Mouse (Mus musculus): ENCODE measurements around the gene Ip6k1. TPM values are rescaled to one million over a fixed set of nuclear protein-coding genes. Genes with fewer than 3 reads are reported as not detected.

The Ip6k1 gene
- 59.6 TPM for polyA plus RNA-seq (2017; shearing (Covaris generic))

DNA sequence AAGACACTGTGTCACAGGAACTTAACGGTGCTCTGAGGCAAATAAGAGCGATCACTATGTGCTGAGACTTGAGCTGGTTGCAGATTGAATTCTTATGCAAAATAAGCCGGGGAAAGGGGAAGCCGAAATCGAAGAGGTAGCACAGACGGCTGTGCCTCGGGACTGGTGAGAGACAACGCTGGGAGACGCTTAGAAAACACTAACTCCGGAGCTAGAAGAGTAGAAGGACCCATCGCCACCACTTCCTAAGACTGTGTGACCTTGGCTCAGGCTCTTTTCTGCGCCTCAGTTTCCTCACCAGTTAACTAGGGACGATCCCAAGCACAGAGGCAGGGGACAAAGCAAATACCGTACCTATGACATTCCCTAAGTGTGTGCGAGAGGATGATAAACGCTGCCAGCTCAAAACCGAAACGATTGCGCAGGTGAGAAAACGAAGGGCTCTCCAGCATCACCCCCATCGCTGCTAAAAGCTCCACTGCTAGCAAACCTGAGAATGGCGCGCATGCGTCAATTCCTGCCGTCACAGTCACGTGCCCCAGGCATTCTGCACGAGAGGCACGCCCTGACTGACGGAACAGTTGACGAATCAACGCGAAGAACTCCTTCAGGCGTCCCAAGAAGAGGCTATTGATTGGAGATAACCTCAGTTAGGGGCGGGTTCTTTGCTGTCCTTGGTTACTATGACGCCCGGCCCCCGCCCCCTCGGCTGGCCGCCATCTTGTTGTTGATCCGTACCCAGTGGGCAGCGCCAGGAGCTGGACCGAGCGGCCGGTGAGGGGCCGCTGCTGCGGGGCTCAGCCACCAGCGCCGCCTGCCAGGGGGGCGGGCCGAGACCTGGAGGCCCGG, at the start of gene Ip6k1:
Gene Ip6k1 (plus strand): TSS at position 580 of the 849 bp plus-strand sequence.

GRCm38 (mm10) chr9:107975399-107976386, 26.6 kb upstream of the Ip6k1 start, which contains the start of gene Uba7:
Gene Uba7 (plus strand): TSS chr9:107975505.

DNA sequence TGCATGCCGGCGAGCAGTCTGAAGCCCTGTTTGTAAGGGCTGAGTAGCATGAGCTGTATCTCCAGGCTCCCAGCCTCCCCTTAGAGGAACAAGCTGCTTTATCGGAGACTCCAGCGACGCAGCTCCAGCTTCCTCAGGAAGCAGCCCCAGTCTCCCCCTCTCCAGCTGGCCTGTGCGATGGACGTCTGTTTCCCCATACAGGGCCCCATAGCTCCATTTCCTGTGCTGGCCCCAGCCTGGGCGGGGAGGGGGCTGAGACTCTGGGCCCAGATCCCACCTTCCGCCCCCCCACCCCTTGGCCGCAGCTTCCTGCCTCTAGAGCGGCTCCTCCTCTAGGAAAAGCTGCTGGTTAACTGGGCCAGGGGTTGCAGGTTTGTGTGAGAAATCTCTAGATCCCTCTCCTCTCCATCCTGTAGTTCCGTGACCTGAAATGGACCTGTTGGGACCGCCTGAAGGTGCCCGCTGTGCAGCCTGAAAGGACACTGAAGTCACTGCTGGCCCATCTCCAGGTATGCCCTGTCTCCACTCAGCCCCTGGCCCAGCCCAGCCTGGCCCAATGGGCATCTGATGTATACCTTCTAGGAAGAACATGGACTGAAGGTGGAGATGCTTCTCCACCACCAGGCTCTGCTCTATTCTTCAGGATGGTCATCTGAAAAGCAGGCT, 19.5 kb upstream of the Ip6k1 start, which contains the start of gene Gm20661:
Gene Gm20661 (plus strand): TSS at position 378 of the 666 bp plus-strand sequence.

GRCm38 (mm10) chr9:107985131-107986119, 16.9 kb upstream of the Ip6k1 start, which contains the start of gene Inka1:
Gene Inka1 (minus strand): TSS chr9:107985879.

DNA sequence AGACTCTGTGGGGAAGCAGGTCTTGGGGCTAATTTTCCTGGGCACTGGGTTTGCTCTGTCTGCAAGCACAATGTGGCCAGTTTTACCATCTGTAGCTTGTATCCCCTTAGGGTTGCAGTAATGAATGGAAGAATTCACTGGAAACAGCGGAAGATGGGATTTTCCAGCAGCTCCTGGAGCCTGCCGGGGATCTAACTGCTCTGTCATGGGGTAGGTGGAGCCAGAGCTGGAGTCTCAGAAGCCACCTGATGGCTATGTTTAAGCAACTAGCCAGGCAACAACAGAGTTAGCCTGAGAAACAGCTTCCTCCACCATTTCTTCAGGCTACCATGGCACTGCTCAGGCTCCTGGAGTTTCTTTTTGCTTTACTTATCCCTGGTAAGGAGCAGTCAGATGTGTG, 10.1 kb upstream of the Ip6k1 start, which contains the start of gene Cdhr4:
Gene Cdhr4 (plus strand): TSS at position 301 of the 400 bp plus-strand sequence.

GRCm38 (mm10) chr9:107996049-107996448, 6.3 kb upstream of the Ip6k1 start, which contains the start of gene Gm20662:
Gene Gm20662 (plus strand): TSS chr9:107996349.

GRCm38 (mm10) chr9:108049016-108049455, 46.7 kb downstream of the Ip6k1 start, which contains the start of gene Gmppb:
Gene Gmppb (plus strand): TSS chr9:108049242.

DNA sequence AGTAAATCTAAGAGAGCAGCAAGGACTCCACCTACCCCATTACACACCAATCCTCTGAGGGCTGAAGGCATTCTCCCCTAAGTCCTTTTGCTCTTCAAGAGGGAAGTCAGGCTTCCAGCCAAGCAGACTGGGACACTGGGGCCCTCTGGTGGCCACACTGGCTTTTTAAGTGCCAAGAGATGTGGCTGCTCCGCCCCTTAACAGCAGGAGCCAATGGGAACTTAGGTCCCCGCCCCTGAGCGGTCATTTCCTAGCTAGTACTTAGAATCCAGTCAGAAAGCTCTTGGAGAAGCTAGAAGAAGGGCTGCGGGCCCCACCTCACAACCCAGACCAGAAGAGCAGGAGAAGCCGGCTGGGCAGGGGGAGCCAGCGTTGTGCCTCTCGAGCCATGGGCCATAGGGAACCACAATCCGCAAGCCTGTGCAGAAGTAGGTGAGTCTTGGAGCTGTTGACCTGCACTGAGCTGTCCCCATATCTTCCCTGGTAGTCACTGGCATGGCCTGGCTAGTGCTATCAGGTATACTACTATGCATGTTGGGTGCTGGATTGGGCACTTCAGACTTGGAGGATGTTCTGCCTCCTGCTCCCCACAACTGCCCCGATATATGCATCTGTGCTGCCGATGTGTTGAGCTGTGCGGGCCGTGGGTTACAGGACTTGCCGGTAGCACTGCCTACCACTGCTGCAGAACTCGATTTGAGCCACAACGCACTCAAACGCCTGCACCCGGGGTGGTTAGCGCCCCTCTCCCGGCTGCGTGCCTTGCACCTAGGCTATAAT, 50.8 kb downstream of the Ip6k1 start, which contains the start of gene Amigo3:
Gene Amigo3 (plus strand): TSS at position 275 of the 780 bp plus-strand sequence.

DNA sequence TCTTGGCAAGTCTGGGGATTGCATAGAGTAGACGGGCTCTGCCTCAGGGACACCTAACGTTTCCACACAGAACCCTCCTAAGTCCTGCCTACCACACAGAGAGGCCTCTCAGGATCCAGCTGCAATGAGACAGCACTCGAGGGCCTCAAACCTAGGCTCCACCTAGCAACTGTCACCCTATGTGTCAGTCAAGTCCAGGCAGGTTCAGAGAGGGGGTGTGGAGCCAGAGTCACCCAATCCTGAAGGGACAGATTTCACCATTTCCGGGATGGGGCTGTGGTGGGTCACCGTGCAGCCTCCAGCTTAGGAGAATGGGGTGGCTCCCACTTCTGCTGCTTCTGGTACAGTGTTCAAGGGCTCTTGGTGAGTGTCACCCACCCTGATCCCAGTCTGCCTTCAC, 77.9 kb downstream of the Ip6k1 start, which contains the start of gene Mst1:
Gene Mst1 (plus strand): TSS at position 269 of the 400 bp plus-strand sequence.

GRCm38 (mm10) chr9:108082988-108083431, 80.7 kb downstream of the Ip6k1 start, which contains the start of gene Rnf123:
Gene Rnf123 (minus strand): TSS chr9:108083346.

GRCm38 (mm10) chr9:108094184-108094941, 92.1 kb downstream of the Ip6k1 start, which contains the start of gene Apeh:
Gene Apeh (minus strand): TSS chr9:108094606.

Other genes starting within 250 kb of the Ip6k1 start
- 336 TPM for gene Rbm5, start 231.5 kb upstream of the Ip6k1 start, polyA plus RNA-seq (2017; shearing (Covaris generic))
- 128 TPM for gene Rbm6, start 129.3 kb upstream of the Ip6k1 start, polyA plus RNA-seq (2017; shearing (Covaris generic))
- gene Mon1a, start 114.3 kb upstream of the Ip6k1 start, polyA plus RNA-seq (2017; shearing (Covaris generic)), result 15.9 TPM
- gene Mst1r, start 95.6 kb upstream of the Ip6k1 start, polyA plus RNA-seq (2017; shearing (Covaris generic)), result not detected
- not detected for gene Actl11, start 74.0 kb upstream of the Ip6k1 start, polyA plus RNA-seq (2017; shearing (Covaris generic))
- gene Camkv, start 66.8 kb upstream of the Ip6k1 start, polyA plus RNA-seq (2017; shearing (Covaris generic)), result not detected
- gene Traip, start 52.4 kb upstream of the Ip6k1 start, polyA plus RNA-seq (2017; shearing (Covaris generic)), result 4.0 TPM
- gene Uba7, start 27.0 kb upstream of the Ip6k1 start, polyA plus RNA-seq (2017; shearing (Covaris generic)), result 343 TPM
- not detected for gene Gm20661, start 19.4 kb upstream of the Ip6k1 start, polyA plus RNA-seq (2017; shearing (Covaris generic))
- 2.0 TPM for gene Inka1, start 16.6 kb upstream of the Ip6k1 start, polyA plus RNA-seq (2017; shearing (Covaris generic))
- gene Cdhr4, start 10.0 kb upstream of the Ip6k1 start, polyA plus RNA-seq (2017; shearing (Covaris generic)), result 0.42 TPM
- gene Gm20662, start 6.2 kb upstream of the Ip6k1 start, polyA plus RNA-seq (2017; shearing (Covaris generic)), result not detected
- 40.5 TPM for gene Gmppb, start 46.7 kb downstream of the Ip6k1 start, polyA plus RNA-seq (2017; shearing (Covaris generic))
- 3.9 TPM for gene Amigo3, start 50.7 kb downstream of the Ip6k1 start, polyA plus RNA-seq (2017; shearing (Covaris generic))
- 2.1 TPM for gene Mst1, start 77.9 kb downstream of the Ip6k1 start, polyA plus RNA-seq (2017; shearing (Covaris generic))
- 172 TPM for gene Rnf123, start 80.8 kb downstream of the Ip6k1 start, polyA plus RNA-seq (2017; shearing (Covaris generic))
- 108 TPM for gene Apeh, start 92.1 kb downstream of the Ip6k1 start, polyA plus RNA-seq (2017; shearing (Covaris generic))
- gene Bsn, start 187.9 kb downstream of the Ip6k1 start, polyA plus RNA-seq (2017; shearing (Covaris generic)), result 0.60 TPM